Mouse (Mus musculus): ENCODE measurements around the gene Lilra6. TPM values are rescaled to one million over a fixed set of nuclear protein-coding genes. Genes with fewer than 3 reads are reported as not detected.
"Not testable (repeated sequence)": the region's sequence is repeated elsewhere in the genome, so short reads cannot be mapped to it uniquely, and the experiment has no call there.

Lilra6 gene
- polyA plus RNA-seq (2015; fragmentation: Nextera tagmentation; extraction: Ambion mirVana) = not detected in 2 replicates

DNA sequence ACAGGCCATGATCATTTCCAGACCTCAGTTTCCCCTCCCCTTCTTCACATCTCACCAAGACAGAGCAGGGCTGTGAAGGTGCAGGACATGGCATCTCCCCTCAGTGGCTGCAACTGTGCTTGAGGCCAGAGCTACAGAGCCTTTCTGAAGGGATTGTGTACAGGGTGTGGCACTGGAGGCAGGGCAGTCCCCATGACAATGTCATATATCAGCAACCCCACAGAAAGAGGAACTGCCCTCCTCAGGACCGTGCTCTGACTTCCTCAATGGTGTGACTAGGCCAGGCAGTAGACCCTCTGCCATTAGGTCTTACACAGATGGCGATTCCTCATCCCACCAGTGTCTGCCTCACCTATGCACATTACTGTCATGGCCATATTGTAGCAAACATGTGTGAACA lies at the start of gene Lilra6:
TSS of gene Lilra6 (minus strand) at position 117 of the 400 bp plus-strand sequence.
- not testable (repeated sequence) for H3K4me2 ChIP-seq; H3K4me1 ChIP-seq (replicated peaks); H3K9me3 ChIP-seq; H3K4me3 ChIP-seq; ATAC-seq (ENCODE audit: low read depth); H3K36me3 ChIP-seq; H3K27me3 ChIP-seq; H3K27ac ChIP-seq (replicated peaks); H3K9ac ChIP-seq
- WGBS = 65% methylated on average over 2 of the region's 2 CpGs

DNA sequence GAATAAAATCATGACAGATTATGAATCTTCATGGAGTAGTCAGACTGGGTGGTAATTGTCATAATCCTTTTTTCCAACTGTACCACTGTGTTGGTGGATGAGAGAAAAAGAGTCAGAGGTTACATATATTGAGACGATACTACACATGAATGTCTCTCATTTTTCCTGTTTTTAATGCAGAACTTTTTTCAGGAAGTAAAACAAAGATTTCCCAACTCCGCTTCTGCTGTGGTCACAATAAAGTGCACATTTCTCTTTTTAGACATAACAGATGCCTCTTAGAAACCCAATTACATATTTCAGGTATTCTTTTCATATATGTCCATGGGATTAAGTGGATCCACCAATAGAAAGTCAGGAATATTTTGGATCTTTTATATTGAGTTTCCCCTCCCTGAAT lies 46.7 kb upstream of the Lilra6 start:
- H3K27me3 ChIP-seq = no peaks in the 10 kb centered on the region
- H3K27ac ChIP-seq (replicated peaks) = no peak overlapping the region
- H3K9ac ChIP-seq = no peak overlapping the region
- no peaks in the 10 kb centered on the region for H3K4me1 ChIP-seq (replicated peaks)
- WGBS = 94% methylated on average over 2 of the region's 2 CpGs
- peaks cover 4% of the 10 kb centered on the region; the same call in 1 of the 2 replicates for H3K9me3 ChIP-seq
- ATAC-seq (ENCODE audit: low read depth) = no peak
- H3K4me2 ChIP-seq = no peak overlapping the region
- H3K4me3 ChIP-seq = no peak overlapping the region
- H3K36me3 ChIP-seq = no peaks in the 10 kb centered on the region

DNA sequence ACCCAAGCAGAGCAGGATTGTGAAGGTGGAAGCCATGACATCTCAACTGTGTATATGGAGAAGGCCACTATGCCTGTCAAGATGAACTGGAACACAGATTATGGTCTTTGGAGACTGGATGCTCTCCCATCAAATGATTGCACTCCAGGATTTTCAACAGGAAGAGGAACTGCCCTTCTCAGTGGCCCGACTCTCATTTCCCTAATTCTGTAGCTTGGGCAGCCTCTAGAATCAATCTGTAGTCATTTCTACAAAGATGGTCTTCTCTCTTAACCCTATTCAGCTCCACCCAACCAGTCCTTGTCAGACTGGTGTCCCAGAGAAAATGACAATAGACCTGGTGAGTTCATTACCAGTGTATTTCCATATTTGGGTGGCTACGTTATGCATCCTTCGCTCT lies 42.1 kb upstream of the Lilra6 start:
- Histone ChIP-seq H3K9ac (no peak overlapping the region), H3K36me3 (no peaks in the 10 kb centered on the region), H3K27me3 (no peaks in the 10 kb centered on the region), H3K9me3 (peaks cover 9% of the 10 kb centered on the region), H3K27ac (replicated peaks) (no peak overlapping the region), H3K4me3 (no peak overlapping the region), H3K4me1 (replicated peaks) (no peaks in the 10 kb centered on the region), H3K4me2 (no peak overlapping the region)
- ATAC-seq (ENCODE audit: low read depth) = no peak
- WGBS = 87% methylated on average over 3 of the region's 3 CpGs

DNA sequence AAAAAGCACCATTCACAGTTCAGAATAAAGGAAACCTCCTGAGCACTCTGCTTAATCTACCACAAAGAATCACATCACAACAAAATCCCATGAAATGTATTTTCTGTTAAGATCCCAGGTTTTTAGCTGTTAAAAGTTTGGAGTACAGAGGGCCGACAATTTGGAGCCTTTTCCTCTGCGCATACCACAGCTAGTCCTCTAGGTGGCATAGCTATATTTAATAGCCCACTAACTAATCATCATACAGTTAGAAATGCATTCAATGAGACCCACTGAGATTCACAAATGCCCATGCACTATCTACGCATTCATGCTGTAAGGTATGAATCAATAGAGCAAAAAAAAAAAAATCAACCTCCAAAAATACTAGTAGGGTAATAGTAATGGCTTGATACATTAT lies 33.9 kb upstream of the Lilra6 start:
- H3K9ac ChIP-seq = no peak overlapping the region
- H3K36me3 ChIP-seq = no peaks in the 10 kb centered on the region
- H3K27ac ChIP-seq (replicated peaks) = no peak overlapping the region
- H3K4me1 ChIP-seq (replicated peaks) = no peaks in the 10 kb centered on the region
- no peaks in the 10 kb centered on the region for H3K27me3 ChIP-seq
- H3K4me2 ChIP-seq = no peak overlapping the region
- no peaks in the 10 kb centered on the region for H3K9me3 ChIP-seq
- ATAC-seq (ENCODE audit: low read depth) = no peak
- 88% methylated on average over 3 of the region's 3 CpGs for WGBS
- no peak overlapping the region for H3K4me3 ChIP-seq

DNA sequence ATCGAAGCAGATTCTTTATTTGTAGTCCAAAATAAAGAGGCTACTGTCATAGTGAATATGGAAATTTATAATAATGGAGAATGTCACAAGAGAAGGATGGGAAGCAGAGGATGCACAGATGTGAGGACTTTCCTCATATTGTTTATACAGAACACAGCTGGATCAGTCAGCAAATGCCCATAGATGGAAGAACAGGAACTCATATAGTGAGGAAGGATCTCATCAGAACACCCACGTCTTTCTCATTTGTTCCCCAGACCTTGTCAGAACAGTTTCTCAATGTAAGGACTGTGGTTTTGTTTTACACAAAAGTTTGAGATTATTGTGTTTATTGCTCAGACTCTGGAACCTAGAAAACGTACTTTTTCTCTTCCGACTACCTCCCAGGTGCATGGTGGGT lies 32.9 kb upstream of the Lilra6 start:
- no peaks in the 10 kb centered on the region for H3K27me3 ChIP-seq
- H3K9me3 ChIP-seq = no peaks in the 10 kb centered on the region
- H3K9ac ChIP-seq = no peak overlapping the region
- H3K36me3 ChIP-seq = no peaks in the 10 kb centered on the region
- H3K4me1 ChIP-seq (replicated peaks) = no peaks in the 10 kb centered on the region
- H3K27ac ChIP-seq (replicated peaks) = no peak overlapping the region
- no peak for ATAC-seq (ENCODE audit: low read depth)
- H3K4me3 ChIP-seq = no peak overlapping the region
- 80% methylated on average over 4 of the region's 4 CpGs for WGBS
- no peak overlapping the region for H3K4me2 ChIP-seq

DNA sequence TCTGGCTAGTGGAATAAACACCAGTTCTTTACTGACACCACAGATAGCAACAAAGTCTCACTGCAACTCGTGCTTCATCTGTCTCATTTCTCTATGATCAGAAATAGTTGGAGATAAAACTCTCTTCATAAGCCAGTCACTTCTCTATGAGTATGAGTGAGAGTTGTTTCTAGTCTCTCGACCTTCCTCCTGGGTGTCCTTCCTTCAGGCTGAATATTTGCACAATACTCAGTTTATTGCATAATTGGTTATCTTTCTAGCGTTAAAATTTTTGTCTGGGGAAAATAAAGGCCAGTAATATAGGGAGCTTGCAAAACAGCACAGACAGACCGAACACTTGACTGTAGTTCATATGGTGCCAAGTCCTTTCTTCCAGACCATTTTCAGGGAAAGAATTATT lies 30.8 kb upstream of the Lilra6 start:
- ATAC-seq (ENCODE audit: low read depth) = no peak
- H3K27me3 ChIP-seq = no peaks in the 10 kb centered on the region
- no peak overlapping the region for H3K4me2 ChIP-seq
- H3K27ac ChIP-seq (replicated peaks) = no peak overlapping the region
- WGBS = 68% methylated on average over 4 of the region's 4 CpGs
- no peak overlapping the region for H3K4me3 ChIP-seq
- no peaks in the 10 kb centered on the region for H3K4me1 ChIP-seq (replicated peaks)
- no peaks in the 10 kb centered on the region for H3K36me3 ChIP-seq
- H3K9me3 ChIP-seq = 0 out of 2 replicates have a peak, but pooled peaks cover under 1% of the 10 kb centered on the region
- H3K9ac ChIP-seq = no peak overlapping the region

DNA sequence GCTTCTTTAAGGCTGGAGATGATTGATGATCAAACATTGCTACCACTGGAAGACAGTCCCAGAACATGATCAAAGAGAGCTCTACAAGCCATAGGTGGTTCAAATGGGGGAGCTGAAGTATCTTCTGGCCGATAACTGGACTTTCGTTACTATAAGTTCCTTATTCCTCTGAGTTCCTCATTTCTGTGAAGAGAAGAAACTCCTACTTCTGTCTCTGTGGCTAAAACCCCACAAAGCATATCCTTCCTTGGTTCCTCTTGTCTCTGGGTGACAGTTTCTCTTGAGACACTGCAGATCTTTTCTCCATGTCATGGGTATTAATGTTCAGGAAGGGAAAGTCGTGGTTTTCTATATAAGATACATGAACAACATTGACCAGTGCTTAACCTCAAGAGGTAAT lies 25.6 kb upstream of the Lilra6 start:
- 73% methylated on average over 3 of the region's 3 CpGs for WGBS
- Histone ChIP-seq H3K9me3 (peaks cover 7% of the 10 kb centered on the region; the same call in 1 of the 2 replicates), H3K27ac (replicated peaks) (no peak overlapping the region), H3K36me3 (no peaks in the 10 kb centered on the region), H3K4me2 (no peak overlapping the region), H3K4me1 (replicated peaks) (no peaks in the 10 kb centered on the region), H3K9ac (no peak overlapping the region), H3K4me3 (no peak overlapping the region), H3K27me3 (no peaks in the 10 kb centered on the region)
- no peak for ATAC-seq (ENCODE audit: low read depth)

DNA sequence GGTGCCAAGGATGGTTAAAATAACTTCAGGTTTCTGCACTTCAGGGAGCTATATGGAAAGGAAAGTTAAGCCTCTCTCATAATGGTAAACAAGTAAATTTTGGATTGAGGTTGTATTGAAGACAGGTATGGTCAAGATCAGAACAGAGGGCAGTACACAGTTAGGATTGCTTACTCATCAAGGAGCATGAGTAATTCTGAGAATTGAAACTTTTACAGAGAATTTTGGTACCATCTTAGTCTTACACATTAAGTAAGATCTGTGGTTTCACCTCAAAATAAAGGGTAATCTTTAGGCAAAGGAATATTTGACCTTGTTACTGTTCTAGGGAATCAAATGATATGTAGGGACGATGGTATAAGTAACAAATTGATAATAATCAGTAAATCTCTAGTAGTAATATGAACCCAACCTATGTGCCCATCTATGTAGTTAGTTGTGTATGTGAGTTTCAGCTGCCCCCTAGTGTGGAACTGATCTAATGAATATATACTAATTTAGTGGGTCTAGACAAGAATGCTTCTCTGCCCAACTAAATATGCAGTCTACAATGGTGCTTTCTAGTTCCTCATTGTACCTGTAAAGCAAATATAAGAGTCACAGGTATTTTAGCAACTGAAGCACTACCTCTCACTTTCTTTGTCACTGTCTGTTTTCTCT lies 24.7 kb upstream of the Lilra6 start:
- WGBS = 76% methylated on average over 1 of the region's 1 CpGs

DNA sequence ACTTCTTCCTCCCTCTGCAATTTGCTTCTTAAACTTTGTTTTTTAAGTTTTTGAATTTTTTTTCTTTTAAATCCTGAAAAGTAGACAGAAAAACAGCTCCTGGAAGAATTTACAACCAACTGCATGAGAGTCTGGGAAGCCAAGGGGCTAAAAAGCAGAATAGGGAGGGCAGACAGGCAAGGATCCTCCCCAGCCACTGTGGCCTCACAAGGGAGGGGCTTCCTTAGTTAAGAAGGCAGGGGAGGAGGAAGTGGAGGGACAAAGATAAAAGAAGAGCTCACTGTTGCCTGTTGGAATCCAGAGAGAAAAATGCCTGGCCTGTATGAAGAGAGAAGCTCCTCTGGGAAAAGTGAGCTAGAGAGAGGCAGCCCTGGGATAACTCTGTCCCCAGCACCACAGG lies 20.2 kb upstream of the Lilra6 start:
- not testable (repeated sequence) for H3K36me3 ChIP-seq; H3K27ac ChIP-seq (replicated peaks); H3K4me2 ChIP-seq; H3K4me1 ChIP-seq (replicated peaks); H3K4me3 ChIP-seq; ATAC-seq (ENCODE audit: low read depth); H3K9ac ChIP-seq; H3K27me3 ChIP-seq; H3K9me3 ChIP-seq

More for the DNA sequence above, 24.7 kb upstream of the Lilra6 start:
- Histone ChIP-seq H3K4me2 (no peak overlapping the region), H3K27me3 (no peaks in the 10 kb centered on the region), H3K27ac (replicated peaks) (no peak overlapping the region), H3K4me3 (no peak overlapping the region), H3K4me1 (replicated peaks) (no peaks in the 10 kb centered on the region), H3K36me3 (no peaks in the 10 kb centered on the region), H3K9ac (no peak overlapping the region), H3K9me3 (peaks cover 7% of the 10 kb centered on the region; the same call in 1 of the 2 replicates)
- ATAC-seq (ENCODE audit: low read depth) = no peak

DNA sequence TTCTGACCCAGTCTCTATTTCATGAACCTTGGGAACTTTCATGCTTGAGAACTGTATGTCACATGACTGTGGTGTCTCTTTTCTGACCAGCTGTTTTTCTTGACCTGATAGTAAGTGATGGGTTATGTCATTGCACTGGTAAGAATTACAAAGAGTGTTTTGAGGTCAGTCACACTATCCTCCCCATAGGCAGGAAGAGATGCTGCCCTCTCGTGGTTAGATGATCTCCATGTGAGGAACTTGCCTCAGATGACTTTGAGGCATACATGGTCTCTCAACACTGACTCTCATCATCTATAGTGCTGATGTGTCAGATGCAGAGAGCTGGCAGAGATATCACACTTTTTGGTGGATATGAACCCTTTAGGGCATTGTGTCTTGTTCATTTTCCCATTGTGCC lies 11.6 kb downstream of the Lilra6 start:
- Histone ChIP-seq H3K4me3 (no peak overlapping the region), H3K4me2 (no peak overlapping the region), H3K4me1 (replicated peaks) (no peaks in the 10 kb centered on the region), H3K27ac (replicated peaks) (no peak overlapping the region), H3K9ac (no peak overlapping the region), H3K36me3 (no peaks in the 10 kb centered on the region), H3K9me3 (no peaks in the 10 kb centered on the region), H3K27me3 (no peaks in the 10 kb centered on the region)
- WGBS = 17% methylated on average over 1 of the region's 1 CpGs
- ATAC-seq (ENCODE audit: low read depth) = no peak

DNA sequence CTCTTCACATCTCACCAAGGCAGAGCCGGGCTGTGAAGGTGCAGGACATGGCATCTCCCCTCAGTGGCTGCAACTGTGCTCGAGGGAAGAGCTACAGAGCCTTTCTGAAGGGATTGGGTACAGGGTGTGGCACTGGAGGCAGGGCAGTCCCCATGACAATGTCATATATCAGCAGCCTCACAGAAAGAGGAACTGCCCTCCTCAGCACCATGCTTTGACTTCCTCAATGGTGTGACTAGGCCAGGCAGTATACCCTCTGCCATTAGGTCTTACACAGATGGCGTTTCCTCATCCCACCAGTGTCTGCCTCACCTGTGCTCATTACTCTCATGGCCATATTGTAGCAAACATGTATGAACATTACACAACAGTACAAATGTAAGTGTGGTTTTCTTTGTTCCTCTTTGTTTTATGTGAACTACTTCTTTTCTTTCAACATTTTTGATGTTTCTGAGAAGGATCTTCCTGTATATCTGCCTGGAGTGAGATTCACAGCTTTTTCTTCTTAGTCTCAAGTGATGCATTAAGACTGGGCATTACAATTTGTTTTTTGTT lies 17.2 kb downstream of the Lilra6 start, which contains the start of gene Gm14548:
TSS of gene Gm14548 (minus strand) at position 85 of the 555 bp plus-strand sequence.
- not testable (repeated sequence) for H3K36me3 ChIP-seq; H3K27ac ChIP-seq (replicated peaks); H3K4me3 ChIP-seq; H3K27me3 ChIP-seq; H3K4me1 ChIP-seq (replicated peaks); H3K4me2 ChIP-seq; ATAC-seq (ENCODE audit: low read depth); H3K9me3 ChIP-seq; H3K9ac ChIP-seq
- WGBS = 73% methylated on average over 3 of the region's 3 CpGs

DNA sequence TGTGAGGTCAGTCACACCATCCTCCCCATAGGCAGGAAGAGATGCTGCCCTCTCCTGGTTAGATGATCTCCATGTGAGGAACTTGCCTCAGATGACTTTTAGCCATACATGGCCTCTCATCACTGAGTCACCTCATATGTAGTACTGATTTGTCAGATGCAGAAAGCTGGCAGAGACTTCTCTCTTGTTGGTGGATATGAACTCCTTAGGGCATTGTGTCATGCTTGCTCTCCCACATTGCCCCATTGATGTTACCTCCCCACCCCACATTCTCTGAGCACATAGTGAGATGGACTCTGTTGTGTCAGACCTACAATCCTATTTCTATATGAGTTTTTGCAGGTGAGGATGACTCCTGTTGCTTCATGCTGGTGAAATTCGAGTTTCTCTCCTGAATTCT lies 40.3 kb downstream of the Lilra6 start:
- H3K4me1 ChIP-seq (replicated peaks); H3K9me3 ChIP-seq; H3K9ac ChIP-seq; ATAC-seq (ENCODE audit: low read depth); H3K27me3 ChIP-seq; H3K27ac ChIP-seq (replicated peaks); H3K4me3 ChIP-seq; H3K36me3 ChIP-seq; H3K4me2 ChIP-seq: not testable (repeated sequence)
- WGBS = no CpG with 5 or more reads among the region's 1 CpGs
